Mouse (Mus musculus) liver, adult 2 months (tissue): ENCODE measurements at regions not wholly inside any gene's neighbourhood (a gene's known extent, or its start where the extent isn't known, plus 50 kb on each side); places are given as distances from the start of the nearest gene placed in this dataset.
A peak's percentile ranks its signal among the peaks of the same experiment; 100 is the strongest.

Experiments
- DNase-seq: peaks from one replicate; pipeline ENCODE4 v3.0.0-alpha.2; 2011; ENCODE audit warnings: low read depth, low spot score; ENCODE audit errors: extremely low read depth
- H3K27ac ChIP-seq: fragments of 200-500 bp; replicated peaks from 2 replicates; pipeline ENCODE4 v1.5.1; 2012; ENCODE audit warnings: low read depth, mild to moderate bottlenecking, control low read depth, inconsistent platforms, low read length; ENCODE audit not compliant: insufficient read depth
- H3K27me3 ChIP-seq: fragments of 200-500 bp; 2 replicates; pipeline ENCODE4 v1.6.1; 2012; ENCODE audit warnings: mild to moderate bottlenecking, moderate library complexity, low read length, inconsistent platforms; ENCODE audit not compliant: control insufficient read depth, insufficient read depth
- H3K36me3 ChIP-seq: fragments of 200-500 bp; 2 replicates; pipeline ENCODE4 v1.6.1; 2012; ENCODE audit warnings: low read length, inconsistent platforms; ENCODE audit not compliant: control insufficient read depth, insufficient read depth
- H3K4me1 ChIP-seq: fragments of 200-500 bp; 2 replicates; pipeline ENCODE4 v1.6.1; 2011; ENCODE audit warnings: low read length; ENCODE audit not compliant: control insufficient read depth, insufficient read depth
- H3K4me3 ChIP-seq: fragments of 200-500 bp; 2 replicates; pipeline ENCODE4 v1.5.1; 2011; ENCODE audit warnings: low read depth, mild to moderate bottlenecking, control low read depth, low read length, moderate library complexity; ENCODE audit not compliant: insufficient read depth
- H3K79me2 ChIP-seq: fragments of 200-500 bp; 2 replicates; pipeline ENCODE4 v1.6.1; 2012; ENCODE audit warnings: inconsistent platforms, mild to moderate bottlenecking, low read length, moderate library complexity; ENCODE audit not compliant: control insufficient read depth, insufficient read depth
- H3K9ac ChIP-seq: fragments of 200-500 bp; 2 replicates; pipeline ENCODE4 v1.6.1; 2012; ENCODE audit warnings: low read depth, mild to moderate bottlenecking, control low read depth, inconsistent platforms, low read length
- CTCF ChIP-seq: fragments of 200-500 bp; IDR thresholded peaks from 2 replicates; pipeline ENCODE4 v1.5.1; 2011; ENCODE audit warnings: low read depth, low read length, control low read depth
- POLR2A ChIP-seq: fragments of 200-500 bp; IDR thresholded peaks from 2 replicates; pipeline ENCODE4 v1.6.1; 2011; ENCODE audit warnings: low read length, control low read depth; ENCODE audit not compliant: insufficient read depth; ENCODE audit errors: extremely low read depth
- WGBS: fragments of 180-500 bp; shearing (Covaris S2); methylation state at CpG from one replicate; pipeline ENCODE4 v1.1.7; 2018; 5-methylcytosine and 5-hydroxymethylcytosine counted together

- H3K4me3 ChIP-seq = no peak overlapping the region
- no peaks in the 10 kb centered on the region for H3K36me3 ChIP-seq
- DNase-seq = no peak
- 91% methylated on average over 4 of the region's 4 CpGs for WGBS
- peaks cover 8% of the 10 kb centered on the region; the same call in 1 of the 2 replicates for H3K4me1 ChIP-seq
- H3K27me3 ChIP-seq = no peaks in the 10 kb centered on the region
- H3K9ac ChIP-seq = no peak overlapping the region
- no peaks in the 10 kb centered on the region for H3K79me2 ChIP-seq
- TF ChIP-seq CTCF (no peak), POLR2A (no peak)
- 0 out of 2 replicates have a peak overlapping the region, but pooled peaks have one; percentile 12 for H3K27ac ChIP-seq
Observed at GRCm38 (mm10) chr5:28009386-28009785, 61.8 kb upstream of the Insig1 start.

- Histone ChIP-seq H3K4me1 (peaks cover 3% of the 10 kb centered on the region; the same call in 1 of the 2 replicates), H3K36me3 (no peaks in the 10 kb centered on the region), H3K4me3 (no peak overlapping the region), H3K9ac (no peak overlapping the region), H3K79me2 (no peaks in the 10 kb centered on the region), H3K27ac (no peak overlapping the region), H3K27me3 (no peaks in the 10 kb centered on the region)
- 20% methylated on average over 2 of the region's 2 CpGs for WGBS
- TF ChIP-seq CTCF (no peak), POLR2A (no peak)
- peak; percentile 64 for DNase-seq
Observed at GRCm38 (mm10) chr5:28009871-28010270, 61.3 kb upstream of the Insig1 start.

- Histone ChIP-seq H3K4me1 (peaks cover 3% of the 10 kb centered on the region; the same call in 1 of the 2 replicates), H3K36me3 (no peaks in the 10 kb centered on the region), H3K27me3 (no peaks in the 10 kb centered on the region), H3K27ac (no peak overlapping the region), H3K4me3 (no peak overlapping the region), H3K9ac (no peak overlapping the region), H3K79me2 (no peaks in the 10 kb centered on the region)
- WGBS = 79% methylated on average over 3 of the region's 3 CpGs
- DNase-seq = no peak
- TF ChIP-seq CTCF (no peak), POLR2A (no peak)
Observed at GRCm38 (mm10) chr5:28010529-28010928, 60.6 kb upstream of the Insig1 start.

- 98% methylated on average over 2 of the region's 2 CpGs for WGBS
- peaks cover 3% of the 10 kb centered on the region; the same call in 1 of the 2 replicates for H3K4me1 ChIP-seq
- no peaks in the 10 kb centered on the region for H3K79me2 ChIP-seq
- no peaks in the 10 kb centered on the region for H3K36me3 ChIP-seq
- TF ChIP-seq POLR2A (no peak), CTCF (no peak)
- no peak for DNase-seq
- no peak overlapping the region for H3K4me3 ChIP-seq
- no peaks in the 10 kb centered on the region for H3K27me3 ChIP-seq
- H3K27ac ChIP-seq = no peak overlapping the region
- no peak overlapping the region for H3K9ac ChIP-seq
Observed at GRCm38 (mm10) chr5:28012496-28012895, 58.7 kb upstream of the Insig1 start.

- DNase-seq = no peak
- Histone ChIP-seq H3K27ac (no peak overlapping the region), H3K79me2 (no peaks in the 10 kb centered on the region), H3K36me3 (no peaks in the 10 kb centered on the region), H3K4me1 (peaks cover 3% of the 10 kb centered on the region; the same call in 1 of the 2 replicates), H3K9ac (no peak overlapping the region), H3K4me3 (no peak overlapping the region), H3K27me3 (no peaks in the 10 kb centered on the region)
- 76% methylated on average over 6 of the region's 6 CpGs for WGBS
- TF ChIP-seq CTCF = no peak
- no peak for TF ChIP-seq POLR2A
Observed at GRCm38 (mm10) chr5:28013619-28014273, 57.4 kb upstream of the Insig1 start.

GRCm38 (mm10) chr5:28019864-28020263, 51.3 kb upstream of the Insig1 start:
- no peaks in the 10 kb centered on the region for H3K36me3 ChIP-seq
- no peaks in the 10 kb centered on the region for H3K79me2 ChIP-seq
- TF ChIP-seq CTCF = no peak
- no peak for TF ChIP-seq POLR2A
- no peak overlapping the region for H3K4me3 ChIP-seq
- H3K27ac ChIP-seq = no peak overlapping the region
- H3K4me1 ChIP-seq = no peaks in the 10 kb centered on the region
- WGBS = 56% methylated on average over 3 of the region's 3 CpGs
- no peak overlapping the region for H3K9ac ChIP-seq
- H3K27me3 ChIP-seq = no peaks in the 10 kb centered on the region
- no peak for DNase-seq
